Mouse (Mus musculus) cortical plate, adult 2 months (tissue): ENCODE data around the gene Slc26a10.

ENCODE experiments used
- CTCF ChIP-seq: fragments of 200-500 bp; IDR thresholded peaks from 2 replicates; pipeline ENCODE4 v1.5.1; 2011; ENCODE audit warnings: mild to moderate bottlenecking, control low read depth, low read length; ENCODE audit not compliant: insufficient read depth; ENCODE audit errors: extremely low read depth
- POLR2A ChIP-seq: fragments of 200-500 bp; IDR thresholded peaks from 2 replicates; pipeline ENCODE4 v1.6.1; 2011; ENCODE audit warnings: mild to moderate bottlenecking, low read length, control low read depth; ENCODE audit not compliant: insufficient read depth; ENCODE audit errors: extremely low read depth

GRCm38 (mm10) chr10:127173148-127174065 is 7.0 kb downstream of the Slc26a10 start:
- TF ChIP-seq CTCF: no peak
- no peak for TF ChIP-seq POLR2A
